Mouse (Mus musculus) testis, adult 2 months (tissue): Measurements from ENCODE around the gene Jag1.

Experiments
- CTCF ChIP-seq: fragments of 200-500 bp; IDR thresholded peaks from 2 replicates; pipeline ENCODE4 v1.5.1; 2012; ENCODE audit warnings: low read depth, mild to moderate bottlenecking, inconsistent platforms, low read length, moderate library complexity; ENCODE audit not compliant: control insufficient read depth, insufficient read depth, insufficient replicate concordance
- POLR2A ChIP-seq: fragments of 200-500 bp; IDR thresholded peaks from 2 replicates; pipeline ENCODE4 v1.6.1; 2012; ENCODE audit warnings: low read depth, mild to moderate bottlenecking, inconsistent platforms, low read length, moderate library complexity; ENCODE audit not compliant: control insufficient read depth

- TF ChIP-seq POLR2A, result no peak
- no peak for TF ChIP-seq CTCF
These were observed 3.0 kb downstream of the Jag1 start for GRCm38 (mm10) chr2:137113288-137114061.
